Mouse (Mus musculus): ENCODE results near the gene Emsy.

Emsy gene

GRCm38 (mm10) chr7:98656531-98657221 lies at the start of gene Emsy:
Emsy (minus strand) TSS chr7:98656783.
- DNase-seq (ENCODE audit: inconsistent ontology term), result peak; percentile 98

- no peak for DNase-seq (ENCODE audit: inconsistent ontology term)
Observed at GRCm38 (mm10) chr7:98704276-98704675, 47.7 kb upstream of the Emsy start.

GRCm38 (mm10) chr7:98703365-98703881 lies 46.8 kb upstream of the Emsy start:
- DNase-seq (ENCODE audit: inconsistent ontology term), result peak; percentile 71

- DNase-seq (ENCODE audit: inconsistent ontology term), result peak; percentile 99
Observed at GRCm38 (mm10) chr7:98702283-98703240, 46.0 kb upstream of the Emsy start, which contains the start of gene Thap12. Thap12 (plus strand) TSS chr7:98703103.

- DNase-seq (ENCODE audit: inconsistent ontology term), result no peak
Observed at GRCm38 (mm10) chr7:98701771-98702170, 45.2 kb upstream of the Emsy start.

- DNase-seq (ENCODE audit: inconsistent ontology term), result no peak
Observed at GRCm38 (mm10) chr7:98698590-98698989, 42.0 kb upstream of the Emsy start.

GRCm38 (mm10) chr7:98698041-98698440 lies 41.5 kb upstream of the Emsy start:
- no peak for DNase-seq (ENCODE audit: inconsistent ontology term)

GRCm38 (mm10) chr7:98697496-98697895 lies 40.9 kb upstream of the Emsy start:
- DNase-seq (ENCODE audit: inconsistent ontology term), result no peak

- no peak for DNase-seq (ENCODE audit: inconsistent ontology term)
Observed at GRCm38 (mm10) chr7:98694046-98694445, 37.5 kb upstream of the Emsy start.

- peak; percentile 31 for DNase-seq (ENCODE audit: inconsistent ontology term)
Observed at GRCm38 (mm10) chr7:98692761-98693546, 36.4 kb upstream of the Emsy start.

- no peak for DNase-seq (ENCODE audit: inconsistent ontology term)
Observed at GRCm38 (mm10) chr7:98690831-98691230, 34.2 kb upstream of the Emsy start.

GRCm38 (mm10) chr7:98690126-98690525 lies 33.5 kb upstream of the Emsy start:
- no peak for DNase-seq (ENCODE audit: inconsistent ontology term)

GRCm38 (mm10) chr7:98685895-98686294 lies 29.3 kb upstream of the Emsy start:
- peak; percentile 58 for DNase-seq (ENCODE audit: inconsistent ontology term)

- DNase-seq (ENCODE audit: inconsistent ontology term), result no peak
Observed at GRCm38 (mm10) chr7:98682821-98683220, 26.2 kb upstream of the Emsy start.

- DNase-seq (ENCODE audit: inconsistent ontology term), result no peak
Observed at GRCm38 (mm10) chr7:98680691-98681090, 24.1 kb upstream of the Emsy start.

GRCm38 (mm10) chr7:98678441-98678840 lies 21.9 kb upstream of the Emsy start:
- DNase-seq (ENCODE audit: inconsistent ontology term), result no peak

- no peak for DNase-seq (ENCODE audit: inconsistent ontology term)
Observed at GRCm38 (mm10) chr7:98677511-98677910, 20.9 kb upstream of the Emsy start.

- DNase-seq (ENCODE audit: inconsistent ontology term), result peak; percentile 20
Observed at GRCm38 (mm10) chr7:98674344-98674743, 17.8 kb upstream of the Emsy start.

GRCm38 (mm10) chr7:98672241-98672955 lies 15.8 kb upstream of the Emsy start:
- no peak for DNase-seq (ENCODE audit: inconsistent ontology term)

GRCm38 (mm10) chr7:98671416-98671815 lies 14.8 kb upstream of the Emsy start:
- DNase-seq (ENCODE audit: inconsistent ontology term), result no peak

GRCm38 (mm10) chr7:98670831-98671230 lies 14.2 kb upstream of the Emsy start:
- DNase-seq (ENCODE audit: inconsistent ontology term), result no peak

Measured in Muller cell, postnatal 12 days (primary cell).